In the genomic region with DNA sequence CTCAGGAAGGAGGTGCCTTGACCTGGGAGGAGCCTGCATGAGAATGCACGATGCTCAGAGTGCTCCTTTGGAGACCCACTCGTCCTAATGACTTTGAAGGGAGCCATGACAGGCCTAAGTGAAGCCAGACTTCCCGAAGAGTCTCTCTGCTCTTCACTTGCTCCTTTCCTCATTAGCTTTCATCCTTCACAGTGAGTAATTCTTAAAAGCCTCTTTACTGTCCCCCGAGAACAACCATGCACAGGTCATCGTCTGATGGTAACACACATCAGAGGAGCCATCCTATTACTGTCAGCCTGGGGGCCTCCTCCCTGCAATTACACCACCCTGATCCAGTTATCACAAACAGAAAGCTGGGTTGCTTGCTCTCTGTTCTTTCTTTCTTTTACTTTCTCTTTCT, we compare ENCODE assay signal across 11 mouse cellular contexts.
DNase-seq lines count a peak whose midpoint lies in the region; ATAC-seq lines count a peak whose summit lies in the region.
"Had no signal": no experiment of that assay in that cellular context is flagged by ENCODE, and none has a peak within 500 bp of the region (broad histone marks: within the 10 kb centered on the region; RNA-seq: fewer than 3 reads in every experiment).

No protein-coding gene starts in this region.

- no peaks in the 10 kb centered on the region for H3K36me3 ChIP-seq in neural tube, embryonic 11.5 days (ENCODE audit: control insufficient read depth, insufficient read depth, low read length)
- H3K36me3 ChIP-seq in hindbrain, embryonic 12.5 days: no peaks in the 10 kb centered on the region
- H3K36me3 ChIP-seq in midbrain, embryonic 16.5 days (ENCODE audit: control insufficient read depth, insufficient read depth, low read length): no peaks in the 10 kb centered on the region
- H3K36me3 ChIP-seq: lung, embryonic 15.5 days had no signal

- ATAC-seq in neural tube, embryonic 11.5 days (ENCODE audit: insufficient read depth, low FRiP score, low TSS enrichment): no peak
- peak; percentile 72 for ATAC-seq in hindbrain, embryonic 12.5 days (ENCODE audit: low FRiP score)
- ATAC-seq in midbrain, embryonic 16.5 days: peak; percentile 80
- ATAC-seq in frontal cortex, adult (ENCODE audit: low TSS enrichment): no peak

- no peaks in the 10 kb centered on the region for H3K27me3 ChIP-seq in neural tube, embryonic 11.5 days (ENCODE audit: control insufficient read depth, insufficient read depth, low read length)
- no peaks in the 10 kb centered on the region for H3K27me3 ChIP-seq in hindbrain, embryonic 12.5 days
- no peaks in the 10 kb centered on the region for H3K27me3 ChIP-seq in midbrain, embryonic 16.5 days (ENCODE audit: control insufficient read depth, insufficient read depth, low read depth, low read length)
- H3K27me3 ChIP-seq: lung, embryonic 15.5 days had no signal

- H3K4me3 ChIP-seq in neural tube, embryonic 11.5 days (ENCODE audit: low read depth, low read length): no peak overlapping the region
- no peak overlapping the region for H3K4me3 ChIP-seq in hindbrain, embryonic 12.5 days
- H3K4me3 ChIP-seq in midbrain, embryonic 16.5 days (ENCODE audit: low read depth, low read length): no peak overlapping the region
- H3K4me3 ChIP-seq: heart, adult 2 months; lung, embryonic 15.5 days had no signal

- peak; percentile 12 for DNase-seq in neural tube, embryonic 11.5 days (ENCODE audit: low spot score)
- DNase-seq in neural tube, embryonic 10.5 days (ENCODE audit: extremely low spot score, low spot score): no peak
- no peak for DNase-seq in spleen, postnatal 10 days (ENCODE audit: low spot score in 2 of 2)
- DNase-seq in heart, adult 8-10 months (ENCODE audit: low spot score): no peak
- DNase-seq: cerebellum, adult 18-20 months; heart, adult 2 months; kidney, adult 18-20 months had no signal

- WGBS in neural tube, embryonic 11.5 days: 31% methylated on average over 5 of the region's 5 CpGs
- WGBS in hindbrain, embryonic 12.5 days: 21% methylated on average over 5 of the region's 5 CpGs
- WGBS in midbrain, embryonic 16.5 days: 10% methylated on average over 5 of the region's 5 CpGs

- no peaks in the 10 kb centered on the region for H3K9me3 ChIP-seq in neural tube, embryonic 11.5 days (ENCODE audit: control insufficient read depth, low read length)
- H3K9me3 ChIP-seq in hindbrain, embryonic 12.5 days (replicated peaks): no peaks in the 10 kb centered on the region
- H3K9me3 ChIP-seq in midbrain, embryonic 16.5 days (replicated peaks; ENCODE audit: control insufficient read depth, low read length, poor library complexity, severe bottlenecking): no peaks in the 10 kb centered on the region
- H3K9me3 ChIP-seq: lung, embryonic 15.5 days had no signal

- peak overlapping the region; percentile 36 for H3K27ac ChIP-seq in neural tube, embryonic 11.5 days (ENCODE audit: low read depth, low read length)
- peak overlapping the region; percentile 68 for H3K27ac ChIP-seq in hindbrain, embryonic 12.5 days
- H3K27ac ChIP-seq in midbrain, embryonic 16.5 days (ENCODE audit: low read length): peak overlapping the region; percentile 79
- H3K27ac ChIP-seq: heart, adult 2 months; lung, embryonic 15.5 days had no signal

- H3K4me1 ChIP-seq in neural tube, embryonic 11.5 days (ENCODE audit: control insufficient read depth, insufficient read depth, low read length): no peaks in the 10 kb centered on the region
- H3K4me1 ChIP-seq in hindbrain, embryonic 12.5 days: peaks cover 28% of the 10 kb centered on the region
- peaks cover 43% of the 10 kb centered on the region for H3K4me1 ChIP-seq in midbrain, embryonic 16.5 days (ENCODE audit: control insufficient read depth, insufficient read depth, low read length)
- H3K4me1 ChIP-seq: lung, embryonic 15.5 days had no signal

- no peak overlapping the region for H3K4me2 ChIP-seq in neural tube, embryonic 11.5 days (ENCODE audit: low read depth)
- H3K4me2 ChIP-seq in hindbrain, embryonic 12.5 days (replicated peaks): no peak overlapping the region
- H3K4me2 ChIP-seq in midbrain, embryonic 16.5 days (ENCODE audit: low read length): no peak overlapping the region
- H3K4me2 ChIP-seq: lung, embryonic 15.5 days had no signal

- H3K9ac ChIP-seq in neural tube, embryonic 11.5 days (ENCODE audit: low read length): no peak overlapping the region; the same call in 1 of the 2 replicates
- no peak overlapping the region for H3K9ac ChIP-seq in hindbrain, embryonic 12.5 days
- H3K9ac ChIP-seq in midbrain, embryonic 16.5 days (ENCODE audit: low read depth, low read length): no peak overlapping the region
- H3K9ac ChIP-seq: lung, embryonic 15.5 days had no signal

Comparison
In these comparisons a context has a peak if more than half of its experiments do, and no peak if none do; other contexts are left out.
1. ATAC-seq: peak in hindbrain, embryonic 12.5 days (single experiment) and midbrain, embryonic 16.5 days (single experiment); none in neural tube, embryonic 11.5 days (single experiment) and frontal cortex, adult (single experiment).
2. Peak in every context shown above with its lines, with median percentiles within 50 percentile points of each other: H3K27ac ChIP-seq.